Mouse (Mus musculus): ENCODE results near the gene Ergic1. TPM values are rescaled to one million over a fixed set of nuclear protein-coding genes. Genes with fewer than 3 reads are reported as not detected.

The Ergic1 gene
- polyA plus RNA-seq, 1 experiment from 2014 or later, result 35.2 TPM

DNA sequence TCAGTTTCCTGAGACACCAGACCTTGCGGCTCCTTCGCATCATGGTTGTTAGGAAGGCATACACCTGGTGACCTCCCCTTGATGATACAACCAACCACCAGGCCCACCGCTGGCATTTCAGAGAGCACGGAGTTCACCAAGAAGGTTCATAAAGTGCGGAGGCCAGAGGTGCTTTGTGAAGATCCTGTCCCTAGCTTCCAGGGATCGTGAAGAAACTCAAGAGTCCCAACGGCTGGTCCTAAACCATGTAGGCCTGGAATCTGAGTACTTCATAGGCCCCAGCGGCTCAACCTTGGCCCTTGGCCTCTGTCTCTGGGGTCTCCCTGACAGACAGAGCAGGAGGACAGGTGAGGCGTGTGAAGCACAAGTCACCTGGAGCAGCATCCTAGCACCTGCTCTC lies 34.0 kb upstream of the Ergic1 start:
- no peak for DNase-seq
- ATAC-seq (ENCODE audit: low read depth), result no peak
- H3K4me3 ChIP-seq (replicated peaks), result no peak overlapping the region
- H3K36me3 ChIP-seq, result no peaks in the 10 kb centered on the region
- 88% methylated on average over 9 of the region's 9 CpGs for WGBS (ENCODE audit: insufficient replicate concordance)
- H3K27me3 ChIP-seq, result peaks cover 5% of the 10 kb centered on the region; the same call in 1 of the 2 replicates
- peaks cover 23% of the 10 kb centered on the region for H3K4me1 ChIP-seq (replicated peaks)
- H3K27ac ChIP-seq, result no peak overlapping the region
- H3K9ac ChIP-seq, result no peak overlapping the region
- no peaks in the 10 kb centered on the region for H3K9me3 ChIP-seq (replicated peaks)
- no peak overlapping the region for H3K4me2 ChIP-seq

DNA sequence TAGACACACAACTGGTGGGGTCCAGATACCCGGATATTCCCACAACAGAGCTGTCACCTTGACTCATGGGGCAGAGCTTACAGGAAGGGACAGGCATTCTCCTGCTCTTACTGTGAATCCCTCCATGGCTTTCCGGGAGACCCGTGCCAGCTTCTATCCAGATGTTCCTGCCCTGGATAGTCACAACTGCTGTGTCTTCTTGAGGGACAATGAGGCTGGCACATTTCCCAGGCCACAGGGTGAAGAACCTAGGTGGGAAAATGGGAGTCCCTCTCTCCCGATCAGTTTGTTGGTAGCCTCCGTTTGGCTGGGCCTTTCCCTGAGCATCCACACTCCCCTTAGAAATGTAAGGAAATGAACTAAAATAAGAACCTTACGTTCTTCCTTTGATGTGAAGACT lies 32.5 kb upstream of the Ergic1 start:
- Histone ChIP-seq H3K9ac (no peak overlapping the region), H3K27me3 (peaks cover 5% of the 10 kb centered on the region; the same call in 1 of the 2 replicates), H3K4me2 (no peak overlapping the region), H3K4me1 (replicated peaks) (peaks cover 32% of the 10 kb centered on the region), H3K4me3 (replicated peaks) (no peak overlapping the region), H3K27ac (no peak overlapping the region), H3K36me3 (no peaks in the 10 kb centered on the region), H3K9me3 (replicated peaks) (no peaks in the 10 kb centered on the region)
- ATAC-seq (ENCODE audit: low read depth), result no peak
- WGBS (ENCODE audit: insufficient replicate concordance), result 77% methylated on average over 6 of the region's 6 CpGs
- no peak for DNase-seq

DNA sequence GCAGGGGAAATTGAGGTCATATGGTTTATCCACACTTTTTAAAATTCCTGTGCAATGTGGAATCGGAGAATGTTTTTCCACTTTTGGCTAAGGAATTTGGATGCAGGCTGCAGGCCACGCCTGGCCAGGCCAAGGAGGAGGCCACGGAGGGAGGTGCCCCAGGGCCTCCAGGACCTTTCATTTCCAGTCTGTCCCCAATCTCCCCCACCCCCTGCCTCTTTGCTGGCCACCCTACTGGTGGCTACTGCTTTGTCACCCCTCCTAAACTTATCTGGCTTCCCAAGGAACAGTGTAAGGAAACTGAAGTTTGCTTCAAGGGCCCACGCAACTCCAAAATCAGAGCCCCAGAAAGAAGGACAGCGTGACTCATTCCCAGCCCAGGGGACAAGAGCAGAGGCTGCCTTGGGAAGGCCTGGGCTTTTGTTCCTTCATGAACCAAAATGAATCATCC lies 31.5 kb upstream of the Ergic1 start:
- WGBS (ENCODE audit: insufficient replicate concordance), result 74% methylated on average over 5 of the region's 5 CpGs
- Histone ChIP-seq H3K27me3 (peaks cover 5% of the 10 kb centered on the region; the same call in 1 of the 2 replicates), H3K4me1 (replicated peaks) (peaks cover 40% of the 10 kb centered on the region), H3K27ac (no peak overlapping the region), H3K4me3 (replicated peaks) (no peak overlapping the region), H3K9ac (no peak overlapping the region), H3K36me3 (no peaks in the 10 kb centered on the region), H3K4me2 (no peak overlapping the region), H3K9me3 (replicated peaks) (no peaks in the 10 kb centered on the region)
- ATAC-seq (ENCODE audit: low read depth) (no peak), DNase-seq (no peak)

DNA sequence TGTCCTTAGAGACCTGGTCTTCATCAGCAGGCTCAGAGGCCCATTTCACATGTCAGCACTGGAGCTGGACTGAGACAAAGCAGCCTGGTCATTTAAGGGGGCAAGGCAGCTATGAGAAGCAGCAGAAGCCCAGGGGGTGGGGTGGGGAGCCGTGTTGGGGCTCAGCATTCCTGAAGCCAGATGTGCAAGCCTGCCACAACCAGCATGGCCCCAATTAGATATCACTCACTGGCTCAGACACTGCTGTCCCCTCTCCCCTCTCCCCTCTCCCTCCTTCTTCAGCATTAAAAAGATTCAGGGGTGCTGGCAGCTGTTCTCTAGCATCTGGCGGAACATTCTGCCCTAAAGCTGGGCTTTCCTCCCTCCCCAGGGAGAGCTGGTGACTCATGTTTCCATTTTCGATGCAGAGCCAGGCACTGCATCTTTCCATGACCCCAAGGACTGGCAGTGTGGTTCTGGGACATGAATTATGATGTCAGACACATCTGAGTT lies 30.7 kb upstream of the Ergic1 start:
- H3K9ac ChIP-seq, result no peak overlapping the region
- WGBS (ENCODE audit: insufficient replicate concordance), result 71% methylated on average over 3 of the region's 3 CpGs

DNA sequence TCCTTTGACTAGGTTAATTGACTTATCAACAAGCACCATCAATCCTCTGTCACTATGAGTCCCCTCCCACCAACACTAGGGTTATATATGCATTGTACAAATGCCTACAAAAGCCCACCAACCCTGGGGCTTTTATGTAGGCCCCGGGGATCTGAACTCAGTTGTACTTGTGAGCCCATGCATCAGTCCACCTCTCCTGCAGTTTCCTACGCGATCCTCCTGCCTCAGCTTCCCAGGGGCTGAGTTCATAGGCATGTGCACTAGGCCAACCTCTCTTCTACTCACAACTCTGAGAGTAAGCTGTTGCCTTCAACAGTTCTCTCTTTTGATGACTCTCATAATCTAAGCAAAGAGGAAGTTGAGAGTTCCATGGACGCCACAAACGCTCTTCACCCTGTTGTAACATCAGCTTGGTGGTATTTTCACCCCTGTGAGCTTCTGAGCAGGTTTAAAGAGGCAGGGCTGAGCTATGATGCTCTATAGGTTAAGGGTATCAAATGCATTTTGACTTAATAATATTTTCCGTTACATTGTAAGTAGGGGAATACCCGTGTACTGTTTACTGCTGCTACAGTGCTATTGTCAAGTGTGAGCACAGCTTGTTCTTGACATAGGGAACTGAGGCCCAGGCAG lies 29.8 kb upstream of the Ergic1 start:
- H3K27ac ChIP-seq, result peak overlapping the region; percentile 47; the same call in 1 of the 2 replicates
- H3K36me3 ChIP-seq, result no peaks in the 10 kb centered on the region
- no peak overlapping the region for H3K9ac ChIP-seq
- H3K4me3 ChIP-seq (replicated peaks), result no peak overlapping the region
- 66% methylated on average over 7 of the region's 7 CpGs for WGBS (ENCODE audit: insufficient replicate concordance)
- no peaks in the 10 kb centered on the region for H3K9me3 ChIP-seq (replicated peaks)
- H3K27me3 ChIP-seq, result peaks cover 5% of the 10 kb centered on the region; the same call in 1 of the 2 replicates
- peaks cover 55% of the 10 kb centered on the region for H3K4me1 ChIP-seq (replicated peaks)
- H3K4me2 ChIP-seq, result no peak overlapping the region
- DNase-seq, result no peak
- no peak for ATAC-seq (ENCODE audit: low read depth)

More for the DNA sequence above, 30.7 kb upstream of the Ergic1 start:
- H3K27ac ChIP-seq, result no peak overlapping the region
- peaks cover 48% of the 10 kb centered on the region for H3K4me1 ChIP-seq (replicated peaks)
- no peaks in the 10 kb centered on the region for H3K9me3 ChIP-seq (replicated peaks)
- no peak overlapping the region for H3K4me3 ChIP-seq (replicated peaks)
- H3K27me3 ChIP-seq, result peaks cover 5% of the 10 kb centered on the region; the same call in 1 of the 2 replicates
- no peak overlapping the region for H3K4me2 ChIP-seq
- no peak for DNase-seq
- ATAC-seq (ENCODE audit: low read depth), result no peak
- H3K36me3 ChIP-seq, result no peaks in the 10 kb centered on the region

DNA sequence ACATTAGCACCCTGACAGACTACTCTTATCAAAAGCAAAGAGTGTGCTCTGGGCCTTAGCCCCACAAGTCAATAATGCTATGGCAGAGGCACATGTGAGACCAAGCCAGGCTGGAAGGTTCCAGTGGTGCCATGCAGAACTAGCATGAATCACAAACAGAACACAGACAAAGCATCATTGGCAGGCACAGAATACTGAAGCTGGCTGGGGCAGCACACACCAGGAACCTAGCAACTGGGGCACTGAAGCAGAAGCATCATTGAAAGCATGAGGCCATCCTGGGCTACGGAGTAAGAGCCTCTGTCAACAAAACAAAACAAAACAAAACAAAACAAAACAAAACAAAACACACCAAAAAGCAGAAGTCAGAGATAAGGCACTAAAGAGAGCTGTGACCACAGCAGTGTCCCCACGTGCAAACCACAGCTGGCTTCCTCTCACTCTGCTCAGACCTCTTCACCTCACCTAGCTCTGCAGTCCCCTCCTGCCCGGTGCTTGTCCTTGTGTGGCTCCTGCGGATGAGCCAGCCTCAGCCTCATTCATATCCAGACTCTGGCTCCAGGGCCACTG lies 28.7 kb upstream of the Ergic1 start:
- DNase-seq (no peak), ATAC-seq (ENCODE audit: low read depth) (no peak)
- peaks cover 59% of the 10 kb centered on the region for H3K4me1 ChIP-seq (replicated peaks)
- H3K9ac ChIP-seq, result no peak overlapping the region
- H3K4me2 ChIP-seq, result no peak overlapping the region
- H3K4me3 ChIP-seq (replicated peaks), result no peak overlapping the region
- H3K27ac ChIP-seq, result peak overlapping the region; percentile 47; the same call in 1 of the 2 replicates
- H3K9me3 ChIP-seq (replicated peaks), result no peaks in the 10 kb centered on the region
- WGBS (ENCODE audit: insufficient replicate concordance), result 18% methylated on average over 4 of the region's 4 CpGs
- peaks cover 5% of the 10 kb centered on the region; the same call in 1 of the 2 replicates for H3K27me3 ChIP-seq
- H3K36me3 ChIP-seq, result no peaks in the 10 kb centered on the region

- Histone ChIP-seq H3K4me2 (no peak overlapping the region), H3K9me3 (replicated peaks) (no peaks in the 10 kb centered on the region), H3K36me3 (no peaks in the 10 kb centered on the region), H3K27ac (peak overlapping the region; percentile 81), H3K9ac (0 out of 2 replicates have a peak overlapping the region, but pooled peaks have one; percentile 10), H3K4me3 (replicated peaks) (no peak overlapping the region), H3K27me3 (0 out of 2 replicates have a peak, but pooled peaks cover 5% of the 10 kb centered on the region), H3K4me1 (replicated peaks) (peaks cover 66% of the 10 kb centered on the region)
- DNase-seq (no peak), ATAC-seq (ENCODE audit: low read depth) (no peak)
- 43% methylated on average over 5 of the region's 5 CpGs for WGBS (ENCODE audit: insufficient replicate concordance)
These were observed 27.4 kb upstream of the Ergic1 start for GRCm38 (mm10) chr17:26533871-26534372.

DNA sequence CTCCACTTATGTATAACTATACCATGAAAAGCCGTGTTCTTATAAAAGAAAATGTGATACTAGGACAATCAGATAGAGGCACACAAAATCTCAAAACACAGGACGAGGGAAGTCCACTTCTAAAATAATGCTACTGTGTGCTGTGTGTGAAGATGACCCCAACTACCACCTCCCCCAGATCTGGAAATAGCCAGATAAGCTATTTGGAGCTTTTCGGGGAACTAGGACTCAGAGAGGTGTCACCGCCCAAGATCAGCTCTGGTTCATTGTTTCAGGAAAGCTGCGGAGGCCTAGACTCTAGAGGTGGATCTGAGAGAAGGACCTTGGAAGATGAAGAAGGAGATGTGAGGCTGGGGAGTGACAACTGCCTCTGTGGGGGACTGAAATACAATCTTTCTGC lies 26.6 kb upstream of the Ergic1 start:
- WGBS (ENCODE audit: insufficient replicate concordance), result 21% methylated on average over 5 of the region's 5 CpGs
- no peak for DNase-seq
- Histone ChIP-seq H3K4me1 (replicated peaks) (peaks cover 66% of the 10 kb centered on the region), H3K27ac (peak overlapping the region; percentile 81), H3K36me3 (no peaks in the 10 kb centered on the region), H3K4me2 (peak overlapping the region; percentile 51), H3K9me3 (replicated peaks) (no peaks in the 10 kb centered on the region), H3K9ac (peak overlapping the region; percentile 65), H3K4me3 (replicated peaks) (no peak overlapping the region), H3K27me3 (0 out of 2 replicates have a peak, but pooled peaks cover 2% of the 10 kb centered on the region)
- peak; percentile 72 for ATAC-seq (ENCODE audit: low read depth)

- no peaks in the 10 kb centered on the region for H3K9me3 ChIP-seq (replicated peaks)
- peaks cover 2% of the 10 kb centered on the region; the same call in 1 of the 2 replicates for H3K27me3 ChIP-seq
- H3K4me3 ChIP-seq (replicated peaks), result no peak overlapping the region
- H3K9ac ChIP-seq, result peak overlapping the region; percentile 65
- peak; percentile 74 for ATAC-seq (ENCODE audit: low read depth)
- H3K4me1 ChIP-seq (replicated peaks), result peaks cover 66% of the 10 kb centered on the region
- H3K4me2 ChIP-seq, result peak overlapping the region; percentile 51
- H3K27ac ChIP-seq, result peak overlapping the region; percentile 81
- no peak for DNase-seq
- WGBS (ENCODE audit: insufficient replicate concordance), result 24% methylated on average over 7 of the region's 7 CpGs
- no peaks in the 10 kb centered on the region for H3K36me3 ChIP-seq
These were observed 25.8 kb upstream of the Ergic1 start for GRCm38 (mm10) chr17:26535251-26536136.

DNA sequence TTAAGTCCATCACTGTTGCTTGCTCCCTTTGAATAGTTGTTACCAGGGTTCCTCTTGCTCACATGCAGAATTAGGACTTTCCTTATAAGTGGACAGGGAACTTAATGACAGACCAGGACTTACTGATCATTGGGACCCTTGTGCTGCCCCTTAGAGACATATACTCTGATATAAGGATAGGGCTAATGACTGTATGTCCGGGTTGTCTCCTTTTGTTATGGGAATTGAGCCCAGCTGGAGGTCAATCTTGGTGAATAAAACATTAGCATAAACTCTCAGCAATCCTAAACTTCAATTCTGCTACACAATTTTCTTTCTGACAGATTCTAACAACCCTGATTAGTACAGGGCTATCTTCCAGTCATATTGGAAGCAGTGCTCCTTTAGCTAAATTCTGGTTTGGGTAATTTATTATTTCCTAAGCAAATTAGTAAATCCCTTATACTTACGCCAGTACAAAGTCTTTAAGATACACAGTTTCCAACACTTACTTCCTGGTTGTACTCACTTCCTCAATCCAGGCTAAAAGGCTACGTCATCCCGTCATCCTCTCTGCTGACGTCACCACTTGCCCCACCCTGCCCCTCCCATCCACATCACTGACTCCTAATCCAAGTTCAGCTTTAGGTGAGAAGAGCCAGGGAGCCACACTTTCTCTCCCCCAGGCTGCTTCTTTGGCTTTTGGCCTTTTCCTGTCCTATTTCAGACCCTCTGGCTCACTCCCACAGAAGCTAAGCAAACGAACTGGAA lies 23.4 kb upstream of the Ergic1 start:
- Histone ChIP-seq H3K4me3 (replicated peaks) (no peak overlapping the region), H3K4me2 (peak overlapping the region; percentile 40), H3K4me1 (replicated peaks) (peaks cover 51% of the 10 kb centered on the region), H3K36me3 (no peaks in the 10 kb centered on the region), H3K9ac (peak overlapping the region; percentile 22; the same call in 1 of the 2 replicates), H3K27me3 (peaks cover 2% of the 10 kb centered on the region; the same call in 1 of the 2 replicates), H3K9me3 (replicated peaks) (no peaks in the 10 kb centered on the region), H3K27ac (peak overlapping the region; percentile 13; the same call in 1 of the 2 replicates)
- peak; percentile 57; the same call in 1 of the 2 replicates for ATAC-seq (ENCODE audit: low read depth)
- WGBS (ENCODE audit: insufficient replicate concordance), result 26% methylated on average over 6 of the region's 6 CpGs
- DNase-seq, result peak; percentile 52

All from liver, embryonic 13.5 days (tissue).